Mouse (Mus musculus) lung, embryonic 14.5 days (tissue): ENCODE measurements around the gene Ecm1. TPM values are rescaled to one million over a fixed set of nuclear protein-coding genes. Genes with fewer than 3 reads are reported as not detected.
A peak's percentile ranks its signal among the peaks of the same experiment; 100 is the strongest.

Source experiments
- ATAC-seq: fragments of 200-750 bp; cut with Nextera tagmentation; 2 replicates; pipeline ENCODE4 v1.8.0; 2017; ENCODE audit warnings: mild to moderate bottlenecking, moderate TSS enrichment, moderate library complexity; ENCODE audit not compliant: insufficient read depth
- DNase-seq: peaks from one replicate; pipeline ENCODE4 v3.0.0-alpha.2; 2015
- H3K27ac ChIP-seq: fragments of 300-500 bp; sonication (generic); 2 replicates; pipeline ENCODE4 v1.5.1; 2014; ENCODE audit warnings: low read depth, mild to moderate bottlenecking, moderate library complexity
- H3K27me3 ChIP-seq: fragments of 300-500 bp; sonication (generic); 2 replicates; pipeline ENCODE4 v1.6.1; 2014; ENCODE audit warnings: low read length, control low read depth; ENCODE audit not compliant: insufficient read depth
- H3K36me3 ChIP-seq: fragments of 300-500 bp; sonication (generic); 2 replicates; pipeline ENCODE4 v1.6.1; 2014; ENCODE audit warnings: control low read depth; ENCODE audit not compliant: insufficient read depth
- H3K4me1 ChIP-seq: fragments of 300-500 bp; sonication (generic); 2 replicates; pipeline ENCODE4 v1.6.1; 2014; ENCODE audit warnings: antibody characterized with exemption, control low read depth; ENCODE audit not compliant: insufficient read depth
- H3K4me2 ChIP-seq: fragments of 300-500 bp; sonication (generic); 2 replicates; pipeline ENCODE4 v1.6.1; 2014; ENCODE audit warnings: mild to moderate bottlenecking
- H3K4me3 ChIP-seq: fragments of 300-500 bp; sonication (generic); 2 replicates; pipeline ENCODE4 v1.5.1; 2014; ENCODE audit warnings: low read depth, low read length
- H3K9ac ChIP-seq: fragments of 300-500 bp; sonication (generic); 2 replicates; pipeline ENCODE4 v1.6.1; 2014
- H3K9me3 ChIP-seq: fragments of 300-500 bp; sonication (generic); 2 replicates; pipeline ENCODE4 v1.6.1; 2016; ENCODE audit warnings: low read depth, low read length, control low read depth
- CTCF ChIP-seq: IDR thresholded peaks from 2 replicates; pipeline ENCODE4 v1.5.1; 2016; ENCODE audit warnings: antibody characterized with exemption, low read depth
- WGBS: fragments of 180-500 bp; shearing (Covaris S2); extraction: QIAGEN DNeasy Blood & Tissue Kit; methylation state at CpG from one replicate; pipeline ENCODE4 v1.1.7; 2014; 5-methylcytosine and 5-hydroxymethylcytosine counted together
- polyA plus RNA-seq: library from polyadenylated mRNA; unstranded; fragments of >200 nt; fragmentation: Nextera tagmentation; extraction: Ambion mirVana; gene quantifications from 2 replicates; pipeline ENCODE4 v1.2.1, GENCODE M21; 2014

The Ecm1 gene
- polyA plus RNA-seq, 1 experiment from 2014 or later, result 23.5 TPM

DNA sequence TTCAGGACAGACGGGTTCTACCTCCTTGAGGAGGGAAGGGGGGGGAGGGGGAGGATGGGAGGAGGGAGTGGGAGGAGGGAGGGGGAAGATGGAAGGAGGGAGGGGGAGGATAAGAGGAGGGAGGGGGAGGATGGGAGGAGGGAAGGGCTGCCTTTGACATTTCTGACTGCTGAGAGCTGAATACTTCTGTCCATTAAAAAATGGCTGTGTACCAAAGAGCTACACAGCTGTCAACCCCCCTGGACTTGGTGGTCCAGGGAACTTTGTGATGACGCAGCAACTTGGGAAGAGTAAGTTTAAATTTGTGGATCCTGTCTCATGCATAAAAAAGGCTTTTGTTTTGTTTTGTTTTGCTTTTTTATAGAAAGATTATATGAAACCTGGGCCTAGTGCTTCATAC is 49.4 kb downstream of the Ecm1 start:
- Histone ChIP-seq H3K9ac (no peak overlapping the region), H3K4me2 (peak overlapping the region; percentile 24), H3K4me1 (peaks cover 23% of the 10 kb centered on the region), H3K36me3 (no peaks in the 10 kb centered on the region), H3K27me3 (no peaks in the 10 kb centered on the region), H3K27ac (peak overlapping the region; percentile 38; the same call in 1 of the 2 replicates), H3K9me3 (no peaks in the 10 kb centered on the region), H3K4me3 (no peak overlapping the region)
- ATAC-seq, result no peak
- no peak for TF ChIP-seq CTCF
- WGBS, result 16% methylated on average over 2 of the region's 2 CpGs
- DNase-seq, result peak; percentile 40

- H3K27ac ChIP-seq, result peak overlapping the region; percentile 38; the same call in 1 of the 2 replicates
- H3K4me1 ChIP-seq, result peaks cover 23% of the 10 kb centered on the region
- peak overlapping the region; percentile 24 for H3K4me2 ChIP-seq
- no peaks in the 10 kb centered on the region for H3K9me3 ChIP-seq
- peak; percentile 62 for DNase-seq
- no peak overlapping the region for H3K9ac ChIP-seq
- no peak overlapping the region for H3K4me3 ChIP-seq
- H3K36me3 ChIP-seq, result no peaks in the 10 kb centered on the region
- H3K27me3 ChIP-seq, result no peaks in the 10 kb centered on the region
- peak; percentile 25; the same call in 1 of the 2 replicates for TF ChIP-seq CTCF
- 14% methylated on average over 11 of the region's 11 CpGs for WGBS
- peak; percentile 10; the same call in 1 of the 2 replicates for ATAC-seq
These were observed 50.0 kb downstream of the Ecm1 start for GRCm38 (mm10) chr3:95689171-95689915.

DNA sequence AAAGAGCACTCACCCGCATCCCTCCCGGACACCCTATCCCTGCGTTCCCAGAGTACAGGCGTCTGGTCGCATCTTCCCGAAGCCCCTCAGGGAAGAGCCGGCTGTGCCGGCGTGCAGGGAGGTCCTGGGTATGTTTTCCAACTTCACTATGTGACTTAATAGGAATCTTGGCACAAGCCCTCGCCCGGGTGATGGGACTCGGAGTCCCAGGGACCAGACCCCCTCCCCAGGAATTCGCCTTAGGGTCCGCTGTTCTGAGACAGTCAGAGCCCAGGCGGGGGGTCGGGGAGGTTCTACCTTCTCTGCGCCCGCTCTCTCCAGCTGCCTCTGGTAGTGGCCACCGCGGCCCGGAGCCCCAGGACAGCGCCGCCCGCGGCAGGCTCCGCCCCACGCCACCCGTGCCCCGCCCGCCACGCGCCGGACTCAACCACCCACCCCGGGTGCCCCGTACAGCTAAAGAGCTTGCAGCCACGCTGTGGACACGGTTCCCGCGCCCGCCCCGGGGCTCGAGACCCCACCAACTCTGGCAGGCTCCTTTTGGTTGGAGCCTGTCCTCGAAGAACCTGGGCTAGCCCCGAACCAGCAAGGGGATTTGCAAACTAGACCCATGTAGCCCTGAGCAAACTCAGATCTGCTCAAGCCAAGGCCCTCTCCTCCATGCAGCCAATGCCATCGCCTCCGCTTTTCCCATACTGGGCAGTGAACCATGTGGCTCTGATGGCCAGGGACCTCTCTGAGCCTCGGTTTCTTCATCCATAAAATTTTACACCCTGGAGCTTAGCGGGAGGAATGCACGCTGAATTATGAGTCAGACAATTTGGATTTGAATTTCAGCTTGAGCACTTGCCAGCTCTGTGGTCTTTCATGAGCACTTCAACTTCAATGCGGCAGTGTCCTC is 51.6 kb downstream of the Ecm1 start, which contains the start of gene Adamtsl4:
Gene Adamtsl4, minus strand, starts transcription at position 394 of the 898 bp plus-strand sequence.
- Histone ChIP-seq H3K9me3 (no peaks in the 10 kb centered on the region), H3K4me1 (peaks cover 20% of the 10 kb centered on the region)
- peak; percentile 89 for DNase-seq

GRCm38 (mm10) chr3:95687168-95687523 is 52.2 kb downstream of the Ecm1 start:
- Histone ChIP-seq H3K9me3 (no peaks in the 10 kb centered on the region), H3K4me3 (peak overlapping the region; percentile 48), H3K36me3 (no peaks in the 10 kb centered on the region), H3K4me1 (peaks cover 20% of the 10 kb centered on the region), H3K9ac (peak overlapping the region; percentile 64), H3K27me3 (no peaks in the 10 kb centered on the region), H3K27ac (peak overlapping the region; percentile 88), H3K4me2 (peak overlapping the region; percentile 91)
- peak; percentile 25; the same call in 1 of the 2 replicates for ATAC-seq
- no peak for TF ChIP-seq CTCF
- DNase-seq, result no peak
- 17% methylated on average over 4 of the region's 4 CpGs for WGBS

More for the DNA sequence above, 51.6 kb downstream of the Ecm1 start, which contains the start of gene Adamtsl4:
- peak within 1 kb of the TSS; percentile 88 for H3K27ac ChIP-seq
- WGBS, result 4% methylated on average over 49 of the region's 50 CpGs
- no peaks in the 10 kb centered on the region for H3K27me3 ChIP-seq
- H3K4me2 ChIP-seq, result peak within 1 kb of the TSS; percentile 91
- ATAC-seq, result peak; percentile 75
- no peak for TF ChIP-seq CTCF
- peak within 1 kb of the TSS; percentile 48 for H3K4me3 ChIP-seq
- no peaks in the 10 kb centered on the region for H3K36me3 ChIP-seq
- H3K9ac ChIP-seq, result peak within 1 kb of the TSS; percentile 64

GRCm38 (mm10) chr3:95686492-95687167 is 52.7 kb downstream of the Ecm1 start:
- Histone ChIP-seq H3K9ac (peak overlapping the region; percentile 64; the same call in 1 of the 2 replicates), H3K27me3 (no peaks in the 10 kb centered on the region), H3K4me2 (peak overlapping the region; percentile 91), H3K27ac (peak overlapping the region; percentile 88), H3K9me3 (no peaks in the 10 kb centered on the region), H3K36me3 (no peaks in the 10 kb centered on the region), H3K4me3 (peak overlapping the region; percentile 48; the same call in 1 of the 2 replicates), H3K4me1 (peaks cover 22% of the 10 kb centered on the region)
- DNase-seq (no peak), ATAC-seq (peak; percentile 10; the same call in 1 of the 2 replicates)
- TF ChIP-seq CTCF, result no peak
- WGBS, result 32% methylated on average over 10 of the region's 10 CpGs

- Histone ChIP-seq H3K4me2 (no peak overlapping the region), H3K4me1 (peaks cover 32% of the 10 kb centered on the region)
- no peak for ATAC-seq
These were observed 53.7 kb downstream of the Ecm1 start for GRCm38 (mm10) chr3:95685701-95686100.

More at GRCm38 (mm10) chr3:95685701-95686100, 53.7 kb downstream of the Ecm1 start:
- no peak overlapping the region for H3K4me3 ChIP-seq
- H3K9me3 ChIP-seq, result no peaks in the 10 kb centered on the region
- no peaks in the 10 kb centered on the region for H3K36me3 ChIP-seq
- DNase-seq, result no peak
- H3K9ac ChIP-seq, result no peak overlapping the region
- no peak overlapping the region for H3K27ac ChIP-seq
- WGBS, result 65% methylated on average over 2 of the region's 2 CpGs
- H3K27me3 ChIP-seq, result no peaks in the 10 kb centered on the region
- no peak for TF ChIP-seq CTCF
